In the genomic region with DNA sequence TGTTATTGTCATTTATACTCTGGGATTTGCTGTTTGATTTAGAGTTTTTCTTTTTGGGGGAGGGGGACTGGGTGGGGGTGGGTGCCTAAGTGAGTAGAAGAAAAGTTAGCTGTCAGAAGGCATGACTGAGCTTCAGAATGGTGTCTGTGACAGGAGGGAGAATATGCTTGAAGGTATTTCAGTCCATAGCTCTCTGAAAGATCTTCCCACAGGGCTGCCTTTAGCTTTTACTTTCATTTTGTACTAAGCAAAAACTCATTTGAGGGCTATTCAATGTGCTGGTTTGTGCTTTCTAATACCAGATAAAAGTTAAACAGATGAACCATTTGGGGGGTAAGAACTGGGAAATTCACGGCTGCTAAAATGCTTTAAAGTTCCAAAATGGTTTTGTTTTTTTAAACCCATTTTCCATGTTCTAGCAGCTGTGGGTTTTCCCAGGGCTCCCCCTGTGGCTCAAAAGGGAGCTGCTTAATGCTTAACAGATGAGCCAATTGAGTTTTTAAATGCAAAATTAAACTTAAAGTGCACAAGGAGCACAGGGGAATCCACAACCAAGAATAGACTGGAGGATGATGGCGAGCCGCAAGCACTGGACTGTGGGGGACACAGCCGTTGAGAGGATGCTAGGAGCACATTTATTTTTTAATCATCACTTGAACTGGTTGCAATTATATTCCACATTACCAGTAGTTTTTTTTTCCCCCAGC, we compare ENCODE assay signal across 11 mouse cellular contexts.
DNase-seq lines count a peak whose midpoint lies in the region; ATAC-seq and TF ChIP-seq lines count a peak whose summit lies in the region.
"Had no signal": no experiment of that assay in that cellular context is flagged by ENCODE, and none has a peak within 500 bp of the region (broad histone marks: within the 10 kb centered on the region; RNA-seq: fewer than 3 reads in every experiment).

No protein-coding gene starts in this region.

- no peak overlapping the region for H3K27ac ChIP-seq in heart, embryonic 15.5 days
- no peak overlapping the region for H3K27ac ChIP-seq in neural tube, embryonic 14.5 days (ENCODE audit: low read depth, low read length)
- H3K27ac ChIP-seq in forebrain, embryonic 16.5 days (ENCODE audit: low read length), result no peak overlapping the region

- no peak for TF ChIP-seq CTCF in lung, adult 2 months (IDR thresholded peaks at IDR 0.05; ENCODE audit: insufficient read depth, low read length)
- TF ChIP-seq CTCF in brain, embryonic 14.5 days (IDR thresholded peaks at IDR 0.05; ENCODE audit: borderline replicate concordance, extremely low read depth, insufficient read depth, insufficient read length), result peak; percentile 35; the same call in 1 of the 2 replicates

- H3K4me1 ChIP-seq in heart, embryonic 15.5 days (replicated peaks), result no peaks in the 10 kb centered on the region
- no peaks in the 10 kb centered on the region for H3K4me1 ChIP-seq in lung, adult 2 months (ENCODE audit: control insufficient read depth, insufficient read depth, low read length)
- no peaks in the 10 kb centered on the region for H3K4me1 ChIP-seq in neural tube, embryonic 14.5 days (ENCODE audit: control insufficient read depth, insufficient read depth, low read length)
- no peaks in the 10 kb centered on the region for H3K4me1 ChIP-seq in forebrain, embryonic 16.5 days (replicated peaks; ENCODE audit: control insufficient read depth, insufficient read depth, low read length)

- H3K4me2 ChIP-seq in heart, embryonic 15.5 days, result peak overlapping the region; percentile 29; the same call in 1 of the 2 replicates
- no peak overlapping the region for H3K4me2 ChIP-seq in neural tube, embryonic 14.5 days (ENCODE audit: low read depth, low read length)
- H3K4me2 ChIP-seq in forebrain, embryonic 16.5 days (ENCODE audit: low read length), result no peak overlapping the region

- no peaks in the 10 kb centered on the region for H3K27me3 ChIP-seq in heart, embryonic 15.5 days
- H3K27me3 ChIP-seq in neural tube, embryonic 14.5 days (ENCODE audit: control insufficient read depth, insufficient read depth, low read length), result no peaks in the 10 kb centered on the region
- H3K27me3 ChIP-seq in forebrain, embryonic 16.5 days (replicated peaks; ENCODE audit: control insufficient read depth, insufficient read depth, low read length), result no peaks in the 10 kb centered on the region

- 78% methylated on average over 4 of the region's 4 CpGs for WGBS in heart, embryonic 15.5 days
- WGBS in lung, adult 2 months, result 75% methylated on average over 4 of the region's 4 CpGs
- WGBS in neural tube, embryonic 14.5 days, result 39% methylated on average over 4 of the region's 4 CpGs
- WGBS in forebrain, embryonic 16.5 days, result 72% methylated on average over 4 of the region's 4 CpGs

- H3K36me3 ChIP-seq in heart, embryonic 15.5 days, result no peaks in the 10 kb centered on the region
- H3K36me3 ChIP-seq in neural tube, embryonic 14.5 days (ENCODE audit: control insufficient read depth, insufficient read depth, low read length), result no peaks in the 10 kb centered on the region
- H3K36me3 ChIP-seq in forebrain, embryonic 16.5 days (ENCODE audit: control insufficient read depth, insufficient read depth), result no peaks in the 10 kb centered on the region

- ATAC-seq in heart, embryonic 15.5 days (replicated peaks; ENCODE audit: insufficient number of reproducible peaks, insufficient read depth, low FRiP score, low read depth), result no peak
- peak; percentile 56; the same call in 1 of the 2 replicates for ATAC-seq in neural tube, embryonic 14.5 days (ENCODE audit: low read depth)
- no peak for ATAC-seq in forebrain, embryonic 16.5 days

- H3K4me3 ChIP-seq in heart, embryonic 15.5 days, result 0 out of 2 replicates have a peak overlapping the region, but pooled peaks have one; percentile 3
- no peak overlapping the region for H3K4me3 ChIP-seq in lung, adult 2 months (replicated peaks; ENCODE audit: extremely low read depth, low read depth, low read length)
- no peak overlapping the region for H3K4me3 ChIP-seq in neural tube, embryonic 14.5 days (ENCODE audit: low read depth, low read length)
- no peak overlapping the region for H3K4me3 ChIP-seq in forebrain, embryonic 16.5 days (replicated peaks; ENCODE audit: low read length)
- H3K4me3 ChIP-seq: erythroblast, embryonic 14.5 days had no signal

- DNase-seq in heart, postnatal 4 days, result no peak
- DNase-seq in lung, postnatal 10 days, result peak; percentile 3
- DNase-seq in lung, adult 2 months, result no peak
- peak; percentile 31 for DNase-seq in brain, embryonic 14.5 days (ENCODE audit: low read depth)
- no peak for DNase-seq in retina, postnatal 1 day
- DNase-seq: adrenal gland, postnatal 14 days; kidney, adult 11 months had no signal

- H3K9ac ChIP-seq in heart, embryonic 15.5 days, result no peak overlapping the region
- H3K9ac ChIP-seq in neural tube, embryonic 14.5 days (replicated peaks; ENCODE audit: low read depth, low read length), result no peak overlapping the region
- no peak overlapping the region for H3K9ac ChIP-seq in forebrain, embryonic 16.5 days (replicated peaks; ENCODE audit: low read depth, low read length)

- no peaks in the 10 kb centered on the region for H3K9me3 ChIP-seq in heart, embryonic 15.5 days (replicated peaks)
- no peaks in the 10 kb centered on the region for H3K9me3 ChIP-seq in neural tube, embryonic 14.5 days (ENCODE audit: control insufficient read depth, low read length)
- no peaks in the 10 kb centered on the region for H3K9me3 ChIP-seq in forebrain, embryonic 16.5 days (ENCODE audit: control insufficient read depth, low read length)

- TF ChIP-seq POLR2A in lung, adult 2 months (IDR thresholded peaks at IDR 0.05; ENCODE audit: borderline replicate concordance, extremely low read depth, low read depth, low read length), result no peak
- no peak for TF ChIP-seq POLR2A in brain, embryonic 14.5 days (IDR thresholded peaks at IDR 0.05; ENCODE audit: borderline replicate concordance, extremely low read depth, insufficient read depth, insufficient read length, poor library complexity, severe bottlenecking)

Comparison
In these comparisons a context has a peak if more than half of its experiments do, and no peak if none do; other contexts are left out.
1. DNase-seq: peak in lung, postnatal 10 days (single experiment) and brain, embryonic 14.5 days (single experiment); none in heart, postnatal 4 days (single experiment), lung, adult 2 months (single experiment) and retina, postnatal 1 day (single experiment).